Mouse (Mus musculus) CH12.LX (cell line): ENCODE results near the gene Doxl2.

Source experiments
- JUND ChIP-seq: conservative IDR thresholded peaks from 2 replicates; pipeline ENCODE4 v1.6.1; 2011; ENCODE audit warnings: low read depth, low read length, improper control_type of control experiment
- POLR2A ChIP-seq: IDR thresholded peaks from 2 replicates; pipeline ENCODE4 v1.6.1; 2011; ENCODE audit warnings: low read depth, mild to moderate bottlenecking, improper control_type of control experiment, low read length
- SMC3 ChIP-seq: IDR thresholded peaks from 2 replicates; pipeline ENCODE4 v1.6.1; 2011; ENCODE audit warnings: low read depth, low read length, improper control_type of control experiment

DNA sequence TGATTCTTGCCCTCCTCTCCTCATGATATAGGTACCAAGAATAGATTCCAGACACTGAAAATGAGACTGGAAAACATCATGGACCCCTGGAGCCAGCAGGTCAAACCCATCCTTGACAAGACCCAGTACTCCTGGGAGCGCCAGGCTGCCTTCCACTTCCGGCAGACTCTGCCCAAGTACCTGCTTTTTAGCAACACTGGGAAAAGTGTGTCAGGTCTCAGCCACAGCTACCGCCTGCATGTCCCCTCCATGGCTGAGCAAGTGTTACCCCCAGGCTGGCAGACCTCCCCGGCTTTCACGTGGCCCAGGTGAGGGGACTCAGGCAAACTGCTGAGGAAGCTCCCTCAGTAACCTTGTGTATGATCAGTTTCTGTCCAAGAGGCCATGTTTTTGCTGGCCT is 15.2 kb downstream of the Doxl2 start:
- no peak for TF ChIP-seq JUND
- TF ChIP-seq SMC3 = no peak
- no peak for TF ChIP-seq POLR2A
